Mouse (Mus musculus) MEL (cell line): ENCODE measurements at regions not wholly inside any gene's neighbourhood (a gene's known extent, or its start where the extent isn't known, plus 50 kb on each side); places are given as distances from the start of the nearest gene placed in this dataset.

Source experiments
- DNase-seq: peaks from one replicate; pipeline ENCODE4 v3.0.0; 2011; ENCODE audit warnings: low read depth, low spot score
- H3K27ac ChIP-seq: 2 replicates; pipeline ENCODE4 v1.5.1; 2012; ENCODE audit warnings: low read depth, mild to moderate bottlenecking, control low read depth, low read length, moderate library complexity; ENCODE audit not compliant: control insufficient read depth
- H3K27me3 ChIP-seq, 2 experiments: fragments of 150-350 bp in 1 of 2; sonication (generic) in 1 of 2; 2 replicates each; pipeline ENCODE4 v1.6.1; 2012; ENCODE audit warnings: low read length in 2 of 2, mild to moderate bottlenecking in 2 of 2, improper control_type of control experiment in 1 of 2, moderate library complexity in 1 of 2; ENCODE audit not compliant: insufficient read depth in 2 of 2, control insufficient read depth in 1 of 2
- H3K36me3 ChIP-seq, 2 experiments: 2 replicates each; pipeline ENCODE4 v1.6.1; 2012 to 2014; ENCODE audit warnings: low read length in 2 of 2, improper control_type of control experiment in 1 of 2, inconsistent platforms in 1 of 2, mild to moderate bottlenecking in 1 of 2; ENCODE audit not compliant: insufficient read depth in 2 of 2, control insufficient read depth in 1 of 2
- H3K4me1 ChIP-seq, 2 experiments: fragments of 150-350 bp in 1 of 2; sonication (generic) in 1 of 2; 2 replicates each; pipeline ENCODE4 v1.6.1; 2012; ENCODE audit warnings: low read length in 2 of 2, improper control_type of control experiment in 1 of 2, mild to moderate bottlenecking in 1 of 2; ENCODE audit not compliant: insufficient read depth in 2 of 2, control insufficient read depth in 1 of 2
- H3K4me3 ChIP-seq, 2 experiments: fragments of 150-350 bp in 1 of 2; sonication (generic) in 1 of 2; 2 replicates each; pipeline ENCODE4 v1.5.1; 2012; ENCODE audit warnings: low read depth in 2 of 2, low read length in 2 of 2, mild to moderate bottlenecking in 2 of 2, moderate library complexity in 2 of 2, control low read depth in 1 of 2, improper control_type of control experiment in 1 of 2; ENCODE audit not compliant: control insufficient read depth in 1 of 2, insufficient read depth in 1 of 2
- H3K79me2 ChIP-seq: 2 replicates; pipeline ENCODE4 v1.6.1; 2012; ENCODE audit warnings: mild to moderate bottlenecking, low read length, moderate library complexity; ENCODE audit not compliant: control insufficient read depth, poor library complexity, insufficient read depth
- H3K9ac ChIP-seq: 2 replicates; pipeline ENCODE4 v1.6.1; 2012; ENCODE audit warnings: low read depth, mild to moderate bottlenecking, control low read depth, low read length, moderate library complexity; ENCODE audit not compliant: control insufficient read depth, poor library complexity, severe bottlenecking
- H3K9me3 ChIP-seq: fragments of 150-350 bp; sonication (generic); replicated peaks from 2 replicates; pipeline ENCODE4 v1.6.1; 2012; ENCODE audit warnings: mild to moderate bottlenecking, low read length, improper control_type of control experiment, moderate library complexity; ENCODE audit not compliant: insufficient read depth
- CHD1 ChIP-seq: IDR thresholded peaks from 2 replicates; pipeline ENCODE4 v1.6.1; 2012; ENCODE audit warnings: low read depth, mild to moderate bottlenecking, inconsistent platforms, low read length, improper control_type of control experiment
- CHD2 ChIP-seq: IDR thresholded peaks from 2 replicates; pipeline ENCODE4 v1.6.1; 2011; ENCODE audit warnings: low read length, improper control_type of control experiment
- E2F4 ChIP-seq: IDR thresholded peaks from 2 replicates; pipeline ENCODE4 v1.6.1; 2011; ENCODE audit warnings: low read depth, low read length, improper control_type of control experiment, borderline replicate concordance
- EP300 ChIP-seq, 2 experiments: IDR thresholded peaks; 2 replicates each; pipeline ENCODE4 v1.6.1; 2011; ENCODE audit warnings: improper control_type of control experiment in 2 of 2, low read length in 2 of 2, low read depth in 1 of 2, mild to moderate bottlenecking in 1 of 2
- GABPA ChIP-seq: IDR thresholded peaks from 2 replicates; pipeline ENCODE4 v1.6.1; 2012; ENCODE audit warnings: low read depth, mild to moderate bottlenecking, inconsistent platforms, low read length, improper control_type of control experiment, moderate library complexity
- GATA1 ChIP-seq: IDR thresholded peaks from 2 replicates; pipeline ENCODE4 v1.6.1; 2011; ENCODE audit warnings: low read depth, low read length, improper control_type of control experiment
- KAT2A ChIP-seq: conservative IDR thresholded peaks from 2 replicates; pipeline ENCODE4 v1.6.1; 2012; ENCODE audit warnings: low read depth, low read length, improper control_type of control experiment, inconsistent platforms
- MAFK ChIP-seq: IDR thresholded peaks from 2 replicates; pipeline ENCODE4 v1.6.1; 2011; ENCODE audit warnings: low read depth, mild to moderate bottlenecking, low read length, improper control_type of control experiment, borderline replicate concordance
- MEF2A ChIP-seq: IDR thresholded peaks from 2 replicates; pipeline ENCODE4 v1.6.1; 2014; ENCODE audit warnings: low read depth, mild to moderate bottlenecking, inconsistent platforms, low read length, improper control_type of control experiment; ENCODE audit not compliant: poor library complexity, insufficient replicate concordance, severe bottlenecking; ENCODE audit errors: extremely low read depth
- MXI1 ChIP-seq: IDR thresholded peaks from 2 replicates; pipeline ENCODE4 v1.6.1; 2011; ENCODE audit warnings: mild to moderate bottlenecking, low read depth, low read length, improper control_type of control experiment
- MYC ChIP-seq: IDR thresholded peaks from 2 replicates; pipeline ENCODE4 v1.6.1; 2011; ENCODE audit warnings: low read depth, mild to moderate bottlenecking, low read length, improper control_type of control experiment, moderate library complexity
- NRF1 ChIP-seq: IDR thresholded peaks from 2 replicates; pipeline ENCODE4 v1.6.1; 2014; ENCODE audit warnings: low read depth, mild to moderate bottlenecking, inconsistent platforms, low read length, improper control_type of control experiment, moderate library complexity; ENCODE audit not compliant: poor library complexity, insufficient read depth, severe bottlenecking
- POLR2A ChIP-seq, 2 experiments: IDR thresholded peaks; 2 replicates each; pipeline ENCODE4 v1.6.1; 2011 to 2012; ENCODE audit warnings: low read length in 2 of 2, mild to moderate bottlenecking in 2 of 2, control low read depth in 1 of 2, improper control_type of control experiment in 1 of 2, low read depth in 1 of 2, moderate library complexity in 1 of 2; ENCODE audit not compliant: control insufficient read depth in 1 of 2, insufficient read depth in 1 of 2, poor library complexity in 1 of 2
- RAD21 ChIP-seq: IDR thresholded peaks from 2 replicates; pipeline ENCODE4 v1.6.1; 2011; ENCODE audit warnings: mild to moderate bottlenecking, low read depth, low read length, improper control_type of control experiment
- TAL1 ChIP-seq: IDR thresholded peaks from 2 replicates; pipeline ENCODE4 v1.6.1; 2012; ENCODE audit warnings: mild to moderate bottlenecking, inconsistent platforms, low read length, moderate library complexity, mixed read lengths
- TBP ChIP-seq: IDR thresholded peaks from 2 replicates; pipeline ENCODE4 v1.8.0; 2011; ENCODE audit warnings: low read depth, low read length, improper control_type of control experiment
- TCF12 ChIP-seq: IDR thresholded peaks from 2 replicates; pipeline ENCODE4 v1.6.1; 2014; ENCODE audit warnings: low read depth, mild to moderate bottlenecking, inconsistent platforms, low read length, improper control_type of control experiment, moderate library complexity
- UBTF ChIP-seq: IDR thresholded peaks from 2 replicates; pipeline ENCODE4 v1.6.1; 2012; ENCODE audit warnings: low read depth, mild to moderate bottlenecking, inconsistent platforms, low read length, improper control_type of control experiment, moderate library complexity, borderline replicate concordance; ENCODE audit not compliant: insufficient read depth
- USF2 ChIP-seq, 2 experiments: IDR thresholded peaks; 2 replicates each; pipeline ENCODE4 v1.6.1; 2011 to 2012; ENCODE audit warnings: improper control_type of control experiment in 2 of 2, low read length in 2 of 2, borderline replicate concordance in 1 of 2, inconsistent platforms in 1 of 2, low read depth in 1 of 2, mild to moderate bottlenecking in 1 of 2; ENCODE audit not compliant: insufficient read depth in 1 of 2
- ZC3H11A ChIP-seq: IDR thresholded peaks from 2 replicates; pipeline ENCODE4 v1.6.1; 2012; ENCODE audit warnings: low read depth, mild to moderate bottlenecking, inconsistent platforms, low read length, improper control_type of control experiment
- ZKSCAN1 ChIP-seq: IDR thresholded peaks from 2 replicates; pipeline ENCODE4 v1.6.1; 2012; ENCODE audit warnings: low read depth, mild to moderate bottlenecking, inconsistent platforms, low read length, improper control_type of control experiment, moderate library complexity
- ZNF384 ChIP-seq: IDR thresholded peaks from 2 replicates; pipeline ENCODE4 v1.6.1; 2012; ENCODE audit warnings: low read depth, mild to moderate bottlenecking, inconsistent platforms, low read length, improper control_type of control experiment

DNA sequence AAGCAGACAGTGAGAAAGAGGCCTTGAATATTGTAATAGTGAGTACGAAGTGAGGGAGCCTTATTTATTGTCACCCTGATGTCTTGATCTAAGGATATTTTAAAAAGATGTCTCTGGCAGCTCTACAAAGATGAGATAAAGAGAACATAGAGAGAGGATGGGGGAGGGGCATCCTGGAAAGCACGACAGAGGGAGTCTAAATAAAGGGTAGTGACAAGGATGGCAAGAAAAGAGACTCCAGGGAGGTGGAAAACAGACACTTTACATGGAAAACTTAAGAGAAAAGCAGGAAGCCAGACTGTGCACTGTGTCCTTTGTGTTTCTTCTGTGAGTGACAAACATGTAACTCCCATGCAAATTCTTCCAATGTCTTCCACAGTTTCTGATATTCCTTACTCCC lies 232.4 kb downstream of the Gm9195 start:
- Histone ChIP-seq H3K9ac (no peak overlapping the region), H3K9me3 (no peaks in the 10 kb centered on the region), H3K27me3 (no peaks in the 10 kb centered on the region), H3K27ac (no peak overlapping the region), H3K79me2 (no peaks in the 10 kb centered on the region), H3K4me1 (no peaks in the 10 kb centered on the region), H3K36me3 (no peaks in the 10 kb centered on the region), H3K4me3 (no peak overlapping the region)
- DNase-seq: no peak
- TF ChIP-seq UBTF: no peak
- no peak for TF ChIP-seq ZKSCAN1
- TF ChIP-seq MEF2A: no peak
- TF ChIP-seq KAT2A: no peak
- TF ChIP-seq TBP: no peak
- TF ChIP-seq GABPA: no peak
- no peak for TF ChIP-seq ZC3H11A
- no peak for TF ChIP-seq MAFK
- TF ChIP-seq MYC: no peak
- TF ChIP-seq CHD1: no peak
- TF ChIP-seq RAD21: no peak

DNA sequence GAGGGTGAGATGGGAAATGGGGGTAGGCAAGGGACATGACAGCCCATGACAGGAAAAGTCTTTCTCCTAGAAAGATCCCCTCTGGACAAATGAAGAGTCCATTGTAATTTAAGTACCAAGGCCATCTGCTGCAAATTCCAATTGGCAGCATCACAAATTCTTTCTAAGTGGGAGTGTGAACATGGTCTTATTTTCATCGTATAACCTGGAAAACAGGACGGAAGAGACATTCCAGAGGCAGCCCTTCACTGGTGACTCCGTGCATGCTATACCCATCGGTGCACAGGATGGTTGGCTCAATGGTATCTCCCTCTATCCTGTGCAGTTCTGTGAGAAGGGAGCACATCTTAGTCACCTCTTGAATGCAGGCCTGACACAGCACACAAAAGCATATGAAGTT lies 249.8 kb downstream of the Gm9195 start:
- no peaks in the 10 kb centered on the region for H3K36me3 ChIP-seq
- no peaks in the 10 kb centered on the region for H3K79me2 ChIP-seq
- TF ChIP-seq E2F4 (no peak), TCF12 (no peak), NRF1 (no peak), EP300 (IDR thresholded peaks at IDR 0.05; ENCODE audit: low read depth in 1 of 2, low read length in 2 of 2) (no peak), TAL1 (no peak), USF2 (IDR thresholded peaks at IDR 0.05; ENCODE audit: borderline replicate concordance in 1 of 2, insufficient read depth in 1 of 2, low read depth in 1 of 2, low read length in 2 of 2) (no peak), MXI1 (no peak), CHD2 (no peak), ZNF384 (no peak), ZC3H11A (no peak), GATA1 (no peak), MEF2A (no peak), POLR2A (IDR thresholded peaks at IDR 0.05; ENCODE audit: control insufficient read depth in 1 of 2, insufficient read depth in 1 of 2, low read depth in 1 of 2, low read length in 2 of 2, poor library complexity in 1 of 2) (no peak)
- no peak overlapping the region for H3K9ac ChIP-seq
- no peak for DNase-seq
- H3K27me3 ChIP-seq: no peaks in the 10 kb centered on the region
- no peak overlapping the region for H3K4me3 ChIP-seq
- H3K4me1 ChIP-seq: no peaks in the 10 kb centered on the region
- no peak overlapping the region for H3K27ac ChIP-seq
- no peaks in the 10 kb centered on the region for H3K9me3 ChIP-seq
